Mouse (Mus musculus) limb, embryonic 14.5 days (tissue): ENCODE data around the gene Iqcf4. TPM values are rescaled to one million over a fixed set of nuclear protein-coding genes. Genes with fewer than 3 reads are reported as not detected.
A peak's percentile ranks its signal among the peaks of the same experiment; 100 is the strongest.
"Not testable (repeated sequence)": the region's sequence is repeated elsewhere in the genome, so short reads cannot be mapped to it uniquely, and the experiment has no call there.

ENCODE experiments used
- ATAC-seq: fragments of 200-750 bp; cut with Nextera tagmentation; 2 replicates; pipeline ENCODE4 v1.8.0; 2017; ENCODE audit warnings: low read depth, moderate number of reproducible peaks, moderate TSS enrichment; ENCODE audit not compliant: low FRiP score
- DNase-seq: peaks from one replicate; pipeline ENCODE4 v3.0.0-alpha.2; 2015; ENCODE audit warnings: low spot score
- H3K27ac ChIP-seq: fragments of 300-500 bp; sonication (generic); replicated peaks from 2 replicates; pipeline ENCODE4 v1.5.1; 2014; ENCODE audit warnings: low read depth, mild to moderate bottlenecking, low read length, moderate library complexity, mixed read lengths
- H3K27me3 ChIP-seq: fragments of 300-500 bp; sonication (generic); 2 replicates; pipeline ENCODE4 v1.6.1; 2014; ENCODE audit warnings: low read length, mixed read lengths; ENCODE audit not compliant: control insufficient read depth, insufficient read depth
- H3K36me3 ChIP-seq: fragments of 300-500 bp; sonication (generic); 2 replicates; pipeline ENCODE4 v1.6.1; 2014; ENCODE audit warnings: mild to moderate bottlenecking, low read length, moderate library complexity, mixed read lengths; ENCODE audit not compliant: control insufficient read depth, insufficient read depth
- H3K4me1 ChIP-seq: fragments of 300-500 bp; sonication (generic); 2 replicates; pipeline ENCODE4 v1.6.1; 2014; ENCODE audit warnings: antibody characterized with exemption, low read length, mixed read lengths; ENCODE audit not compliant: control insufficient read depth, insufficient read depth
- H3K4me2 ChIP-seq: fragments of 300-500 bp; sonication (generic); replicated peaks from 2 replicates; pipeline ENCODE4 v1.6.1; 2014; ENCODE audit warnings: low read depth, mild to moderate bottlenecking, low read length, moderate library complexity; ENCODE audit not compliant: severe bottlenecking
- H3K4me3 ChIP-seq: fragments of 300-500 bp; sonication (generic); replicated peaks from 2 replicates; pipeline ENCODE4 v1.5.1; 2014; ENCODE audit warnings: low read length
- H3K9ac ChIP-seq: fragments of 300-500 bp; sonication (generic); 2 replicates; pipeline ENCODE4 v1.6.1; 2014; ENCODE audit warnings: mild to moderate bottlenecking, low read depth, low read length, moderate library complexity; ENCODE audit not compliant: severe bottlenecking
- H3K9me3 ChIP-seq: fragments of 300-500 bp; sonication (generic); 2 replicates; pipeline ENCODE4 v1.6.1; 2016; ENCODE audit warnings: low read length; ENCODE audit not compliant: control insufficient read depth
- POLR2A ChIP-seq: fragments of 200-500 bp; IDR thresholded peaks from 2 replicates; pipeline ENCODE4 v1.8.0; 2012; ENCODE audit warnings: inconsistent platforms, mild to moderate bottlenecking, moderate library complexity, borderline replicate concordance; ENCODE audit not compliant: insufficient read depth, insufficient read length; ENCODE audit errors: extremely low read depth
- WGBS: fragments of 180-500 bp; shearing (Covaris S2); extraction: QIAGEN DNeasy Blood & Tissue Kit; methylation state at CpG from one replicate; pipeline ENCODE4 v1.1.7; 2014; 5-methylcytosine and 5-hydroxymethylcytosine counted together
- polyA plus RNA-seq, 2 experiments: library from polyadenylated mRNA; depleted of rRNA in 1 of 2; stranded (reverse) in 1 of 2; unstranded in 1 of 2; fragments of >200 nt; fragmentation: Nextera tagmentation in 1 of 2; extraction: Ambion mirVana in 1 of 2; gene quantifications; 2 replicates each; pipeline versions ENCODE4 v1.2.1 to v1.2.3; 2012 to 2014

Iqcf4 gene
- polyA plus RNA-seq, 2 experiments = not detected

- no peaks in the 10 kb centered on the region for H3K9me3 ChIP-seq
- H3K27me3 ChIP-seq = no peaks in the 10 kb centered on the region
- H3K4me1 ChIP-seq = no peaks in the 10 kb centered on the region
- no peaks in the 10 kb centered on the region for H3K36me3 ChIP-seq
- no peak overlapping the region for H3K9ac ChIP-seq
- no peak for ATAC-seq
- DNase-seq = peak; percentile 9
- no peak for TF ChIP-seq POLR2A
- no peak overlapping the region for H3K27ac ChIP-seq
- no peak overlapping the region for H3K4me3 ChIP-seq
- 30% methylated on average over 8 of the region's 8 CpGs for WGBS
- no peak overlapping the region for H3K4me2 ChIP-seq
Measured at GRCm38 (mm10) chr9:106600546-106600945, 29.8 kb upstream of the Iqcf4 start.

- no peaks in the 10 kb centered on the region for H3K4me1 ChIP-seq
- no peak overlapping the region for H3K9ac ChIP-seq
- no peak overlapping the region for H3K4me2 ChIP-seq
- no peak for DNase-seq
- no peaks in the 10 kb centered on the region for H3K27me3 ChIP-seq
- no peak overlapping the region for H3K27ac ChIP-seq
- 45% methylated on average over 7 of the region's 7 CpGs for whole genome bisulfite sequencing
- no peaks in the 10 kb centered on the region for H3K36me3 ChIP-seq
- H3K4me3 ChIP-seq = no peak overlapping the region
- no peaks in the 10 kb centered on the region for H3K9me3 ChIP-seq
- no peak for TF ChIP-seq POLR2A
- ATAC-seq = no peak
Measured at GRCm38 (mm10) chr9:106598466-106598865, 27.7 kb upstream of the Iqcf4 start.

DNA sequence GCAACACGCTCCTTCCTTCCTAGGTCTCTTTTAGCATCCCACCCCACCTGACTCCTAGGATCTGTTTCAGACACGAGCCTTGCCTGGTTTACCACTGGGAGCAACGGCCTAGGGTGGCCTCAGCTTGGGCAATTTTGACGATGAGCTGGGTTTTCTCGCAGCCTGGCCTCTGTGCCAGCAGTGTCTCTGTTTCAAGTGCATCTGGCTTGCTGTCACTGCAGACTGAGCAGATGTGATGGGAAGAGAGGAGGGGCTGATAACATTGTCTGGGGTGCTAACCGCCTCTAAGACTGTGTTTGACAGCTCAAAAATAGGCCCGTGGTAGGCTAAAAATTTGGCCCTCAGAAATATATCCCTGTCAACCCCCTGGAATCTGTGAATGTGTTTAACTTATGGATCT is 25.0 kb upstream of the Iqcf4 start:
- Histone ChIP-seq H3K36me3 (no peaks in the 10 kb centered on the region), H3K9me3 (no peaks in the 10 kb centered on the region), H3K27me3 (no peaks in the 10 kb centered on the region), H3K27ac (no peak overlapping the region), H3K9ac (0 out of 2 replicates have a peak overlapping the region, but pooled peaks have one; percentile 21), H3K4me1 (no peaks in the 10 kb centered on the region), H3K4me2 (no peak overlapping the region), H3K4me3 (no peak overlapping the region)
- whole genome bisulfite sequencing = 61% methylated on average over 7 of the region's 7 CpGs
- ATAC-seq = no peak
- TF ChIP-seq POLR2A = no peak
- DNase-seq = no peak

DNA sequence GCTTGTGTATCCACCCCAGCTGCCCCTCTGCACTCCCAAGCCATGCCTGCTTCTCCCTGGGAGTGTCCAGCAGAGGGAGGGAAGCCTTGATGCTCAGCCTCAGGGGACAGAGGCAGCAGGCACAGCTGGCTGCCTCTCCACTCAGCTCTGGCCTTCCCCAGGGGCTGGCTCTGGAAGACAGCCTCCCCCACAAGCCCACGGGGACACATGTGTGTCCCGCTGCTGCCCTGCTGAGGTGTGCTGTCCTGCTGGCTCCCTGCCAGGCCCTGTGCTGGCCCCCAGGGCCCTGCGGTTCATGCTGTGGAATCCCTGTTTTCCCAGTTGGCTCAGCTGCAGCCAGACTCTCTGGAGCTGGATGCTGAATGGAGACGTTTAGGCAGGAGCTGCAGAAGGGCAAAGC is 24.6 kb upstream of the Iqcf4 start:
- not testable (repeated sequence) for H3K4me1 ChIP-seq, ATAC-seq, DNase-seq

DNA sequence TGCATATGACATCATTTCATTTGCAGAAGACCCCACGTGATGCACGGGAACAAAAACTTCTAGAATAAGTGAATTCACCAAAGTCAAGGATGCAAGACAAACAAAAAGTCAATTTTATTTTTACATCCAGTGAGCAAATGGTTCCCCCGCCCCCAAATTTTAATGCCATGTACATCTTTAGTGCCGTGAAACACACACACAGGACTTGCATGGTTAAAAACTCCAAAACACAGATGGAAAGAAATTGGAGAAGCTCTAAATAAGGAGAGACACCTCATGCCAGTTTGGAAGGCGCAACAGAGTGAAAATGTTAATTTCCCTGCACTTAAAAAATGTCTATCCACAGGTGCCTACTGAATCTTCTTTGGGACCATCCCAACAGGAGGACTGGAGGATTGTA is 21.4 kb upstream of the Iqcf4 start:
- ATAC-seq = no peak
- 89% methylated on average over 5 of the region's 5 CpGs for WGBS

More for the DNA sequence above, 24.6 kb upstream of the Iqcf4 start:
- 0 out of 2 replicates have a peak overlapping the region, but pooled peaks have one; percentile 21 for H3K9ac ChIP-seq
- WGBS = 0% methylated on average over 4 of the region's 4 CpGs
- not testable (repeated sequence) for H3K36me3 ChIP-seq, H3K4me2 ChIP-seq, H3K27ac ChIP-seq, H3K4me3 ChIP-seq, H3K27me3 ChIP-seq, H3K9me3 ChIP-seq

DNA sequence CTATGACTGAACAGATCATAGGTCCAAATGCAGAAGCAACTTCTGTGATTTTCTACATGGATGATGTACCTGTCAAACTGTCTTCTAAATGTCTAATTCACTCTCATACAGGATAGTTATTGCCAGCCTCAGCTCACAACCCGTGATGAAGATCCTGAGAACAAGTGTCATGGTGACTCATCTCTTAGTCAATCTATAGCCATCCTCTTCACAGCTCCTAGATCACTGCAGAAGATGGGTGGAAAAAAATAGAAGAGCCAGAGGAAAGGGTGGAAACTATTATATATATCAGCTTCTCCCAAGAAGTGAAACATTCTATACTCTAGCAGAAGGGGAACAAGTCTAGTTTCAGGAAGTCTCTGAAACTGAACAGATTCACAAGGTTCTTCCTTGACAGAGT is 11.8 kb upstream of the Iqcf4 start:
- ATAC-seq (no peak), DNase-seq (no peak)
- Histone ChIP-seq H3K27ac (no peak overlapping the region), H3K27me3 (no peaks in the 10 kb centered on the region), H3K4me3 (no peak overlapping the region), H3K9me3 (peaks cover 4% of the 10 kb centered on the region; the same call in 1 of the 2 replicates), H3K4me1 (no peaks in the 10 kb centered on the region), H3K36me3 (no peaks in the 10 kb centered on the region), H3K9ac (no peak overlapping the region), H3K4me2 (no peak overlapping the region)
- TF ChIP-seq POLR2A = no peak
- 82% methylated on average over 1 of the region's 1 CpGs for WGBS

More for the DNA sequence above, 21.4 kb upstream of the Iqcf4 start:
- H3K27me3 ChIP-seq = no peaks in the 10 kb centered on the region
- no peak overlapping the region for H3K4me3 ChIP-seq
- no peak overlapping the region for H3K9ac ChIP-seq
- no peaks in the 10 kb centered on the region for H3K4me1 ChIP-seq
- DNase-seq = no peak
- H3K9me3 ChIP-seq = no peaks in the 10 kb centered on the region
- H3K36me3 ChIP-seq = no peaks in the 10 kb centered on the region
- H3K27ac ChIP-seq = no peak overlapping the region
- no peak overlapping the region for H3K4me2 ChIP-seq
- TF ChIP-seq POLR2A = no peak
